Mouse (Mus musculus): ENCODE results near the gene Btbd35f21. TPM values are rescaled to one million over a fixed set of nuclear protein-coding genes. Genes with fewer than 3 reads are reported as not detected.
"Not testable (repeated sequence)": the region's sequence is repeated elsewhere in the genome, so short reads cannot be mapped to it uniquely, and the experiment has no call there.

Btbd35f21 gene
- not detected in 2 replicates for polyA plus RNA-seq (2016; fragmentation: Nextera tagmentation; extraction: Ambion mirVana)

GRCm38 (mm10) chrX:32725809-32726208 lies at the start of gene Btbd35f21:
Gene Btbd35f21, plus strand, starts transcription at chrX:32726109.
- not testable (repeated sequence) for H3K4me3 ChIP-seq; DNase-seq (ENCODE audit: low spot score); H3K27ac ChIP-seq; H3K4me1 ChIP-seq (replicated peaks); H3K9me3 ChIP-seq; H3K36me3 ChIP-seq; H3K27me3 ChIP-seq (ENCODE audit: insufficient read depth, poor library complexity, severe bottlenecking)
- 83% methylated on average over 1 of the region's 2 CpGs for WGBS

Other genes starting within 250 kb of the Btbd35f21 start
- not detected in 2 replicates for gene Btbd35f1, start 166.1 kb upstream of the Btbd35f21 start, polyA plus RNA-seq (2016; fragmentation: Nextera tagmentation; extraction: Ambion mirVana)
- not detected in 2 replicates for gene Gm5926, start 75.4 kb upstream of the Btbd35f21 start, polyA plus RNA-seq (2016; fragmentation: Nextera tagmentation; extraction: Ambion mirVana)
- not detected in 2 replicates for gene Btbd35f30, start 168.5 kb downstream of the Btbd35f21 start, polyA plus RNA-seq (2016; fragmentation: Nextera tagmentation; extraction: Ambion mirVana)
- gene Gm21789, start 215.7 kb downstream of the Btbd35f21 start, polyA plus RNA-seq (2016; fragmentation: Nextera tagmentation; extraction: Ambion mirVana), result not detected in 2 replicates
- not detected in 2 replicates for gene Btbd35f5, start 247.8 kb downstream of the Btbd35f21 start, polyA plus RNA-seq (2016; fragmentation: Nextera tagmentation; extraction: Ambion mirVana)

All from hindbrain, embryonic 10.5 days (tissue).